Mouse (Mus musculus) lung, adult 2 months (tissue): ENCODE data around the gene Skp1a.

Experiments used
- CTCF ChIP-seq: fragments of 200-500 bp; IDR thresholded peaks from 2 replicates; pipeline ENCODE4 v1.5.1; 2011; ENCODE audit warnings: mild to moderate bottlenecking, low read length, control low read depth; ENCODE audit not compliant: insufficient read depth
- POLR2A ChIP-seq: fragments of 200-500 bp; IDR thresholded peaks from 2 replicates; pipeline ENCODE4 v1.6.1; 2011; ENCODE audit warnings: low read depth, mild to moderate bottlenecking, control low read depth, low read length, borderline replicate concordance; ENCODE audit errors: extremely low read depth

DNA sequence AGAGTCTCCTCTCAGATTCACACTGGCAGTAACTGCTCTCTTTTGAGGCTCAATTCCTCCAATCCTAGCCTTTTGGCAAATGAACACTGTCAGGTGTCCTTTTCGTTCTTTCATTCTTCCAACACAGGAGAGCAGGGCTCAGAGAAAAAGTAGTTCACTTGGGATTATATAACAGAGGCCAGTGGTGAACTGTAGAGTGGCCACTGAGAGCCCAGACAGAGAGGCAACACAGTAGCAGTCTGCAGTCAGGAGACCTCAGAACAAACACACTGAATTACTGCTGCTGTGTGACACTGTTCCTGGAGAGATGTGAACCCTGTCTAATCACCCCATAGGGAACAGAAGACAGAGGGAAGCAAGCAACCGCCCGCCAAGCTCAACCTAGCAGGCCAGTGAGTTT lies 4.7 kb upstream of the Skp1a start:
- no peak for TF ChIP-seq CTCF
- TF ChIP-seq POLR2A, result no peak
